Mouse (Mus musculus): Measurements from ENCODE around the gene Slc5a2. TPM values are rescaled to one million over a fixed set of nuclear protein-coding genes. Genes with fewer than 3 reads are reported as not detected.

The Slc5a2 gene
- polyA plus RNA-seq (2015; fragmentation: Nextera tagmentation; extraction: Ambion mirVana): 1.6 and 2.4 TPM in 2 replicates

DNA sequence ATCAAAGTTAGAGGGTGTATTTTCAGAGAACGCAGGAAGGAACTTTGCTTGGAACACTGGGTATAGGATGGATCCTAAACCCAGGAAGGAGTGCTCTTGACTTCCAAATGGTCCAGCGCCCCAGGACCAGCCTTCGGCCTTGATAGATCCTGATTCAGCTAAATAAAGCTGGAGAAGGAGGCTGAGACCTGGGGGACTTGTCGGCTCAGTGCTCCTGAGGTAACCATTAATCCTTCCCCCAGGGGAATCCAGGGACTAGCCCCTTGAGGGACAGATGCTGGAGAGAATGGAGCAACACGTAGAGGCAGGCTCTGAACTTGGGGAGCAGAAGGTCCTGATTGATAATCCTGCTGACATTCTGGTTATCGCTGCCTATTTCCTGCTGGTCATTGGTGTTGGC, at the start of gene Slc5a2:
Gene Slc5a2 (plus strand): TSS at position 247 of the 400 bp plus-strand sequence.
- Histone ChIP-seq H3K9me3 (replicated peaks) (no peaks in the 10 kb centered on the region), H3K27ac (no peak within 1 kb of the TSS), H3K4me1 (replicated peaks) (peaks cover 20% of the 10 kb centered on the region), H3K4me2 (no peak within 1 kb of the TSS), H3K9ac (no peak within 1 kb of the TSS), H3K36me3 (no peaks in the 10 kb centered on the region), H3K27me3 (peaks cover 35% of the 10 kb centered on the region), H3K4me3 (replicated peaks) (no peak within 1 kb of the TSS)
- WGBS (ENCODE audit: insufficient replicate concordance): 69% methylated on average over 6 of the region's 6 CpGs
- no peak for ATAC-seq (ENCODE audit: low read depth)
- no peak for DNase-seq

- Histone ChIP-seq H3K27me3 (no peaks in the 10 kb centered on the region), H3K36me3 (no peaks in the 10 kb centered on the region), H3K27ac (no peak overlapping the region), H3K9ac (no peak overlapping the region), H3K4me3 (replicated peaks) (no peak overlapping the region), H3K4me1 (replicated peaks) (no peaks in the 10 kb centered on the region), H3K9me3 (replicated peaks) (no peaks in the 10 kb centered on the region), H3K4me2 (no peak overlapping the region)
- WGBS (ENCODE audit: insufficient replicate concordance): 37% methylated on average over 4 of the region's 4 CpGs
- ATAC-seq (ENCODE audit: low read depth) (no peak), DNase-seq (no peak)
Measured at GRCm38 (mm10) chr7:128219952-128220351, 45.5 kb upstream of the Slc5a2 start.

GRCm38 (mm10) chr7:128220936-128221335, 44.5 kb upstream of the Slc5a2 start:
- Histone ChIP-seq H3K27me3 (no peaks in the 10 kb centered on the region), H3K36me3 (no peaks in the 10 kb centered on the region), H3K4me2 (no peak overlapping the region), H3K9me3 (replicated peaks) (no peaks in the 10 kb centered on the region), H3K9ac (no peak overlapping the region), H3K4me3 (replicated peaks) (no peak overlapping the region), H3K27ac (no peak overlapping the region), H3K4me1 (replicated peaks) (no peaks in the 10 kb centered on the region)
- DNase-seq (no peak), ATAC-seq (ENCODE audit: low read depth) (no peak)
- 65% methylated on average over 3 of the region's 3 CpGs for WGBS (ENCODE audit: insufficient replicate concordance)

GRCm38 (mm10) chr7:128231741-128232140, 33.7 kb upstream of the Slc5a2 start:
- ATAC-seq (ENCODE audit: low read depth) (no peak), DNase-seq (no peak)
- no peak overlapping the region for H3K27ac ChIP-seq
- H3K4me1 ChIP-seq (replicated peaks): peaks cover 8% of the 10 kb centered on the region
- H3K27me3 ChIP-seq: peaks cover 10% of the 10 kb centered on the region
- H3K4me2 ChIP-seq: no peak overlapping the region
- no peak overlapping the region for H3K4me3 ChIP-seq (replicated peaks)
- 30% methylated on average over 8 of the region's 8 CpGs for WGBS (ENCODE audit: insufficient replicate concordance)
- H3K9ac ChIP-seq: no peak overlapping the region
- H3K36me3 ChIP-seq: peaks cover 9% of the 10 kb centered on the region
- no peaks in the 10 kb centered on the region for H3K9me3 ChIP-seq (replicated peaks)

- 67% methylated on average over 2 of the region's 2 CpGs for WGBS (ENCODE audit: insufficient replicate concordance)
- H3K27ac ChIP-seq: no peak overlapping the region
- peaks cover 13% of the 10 kb centered on the region for H3K36me3 ChIP-seq
- H3K9me3 ChIP-seq (replicated peaks): no peaks in the 10 kb centered on the region
- H3K4me1 ChIP-seq (replicated peaks): peaks cover 26% of the 10 kb centered on the region
- H3K9ac ChIP-seq: no peak overlapping the region
- no peak for ATAC-seq (ENCODE audit: low read depth)
- peaks cover 10% of the 10 kb centered on the region; the same call in 1 of the 2 replicates for H3K27me3 ChIP-seq
- H3K4me2 ChIP-seq: no peak overlapping the region
- DNase-seq: no peak
- no peak overlapping the region for H3K4me3 ChIP-seq (replicated peaks)
Measured at GRCm38 (mm10) chr7:128234796-128235195, 30.7 kb upstream of the Slc5a2 start.

DNA sequence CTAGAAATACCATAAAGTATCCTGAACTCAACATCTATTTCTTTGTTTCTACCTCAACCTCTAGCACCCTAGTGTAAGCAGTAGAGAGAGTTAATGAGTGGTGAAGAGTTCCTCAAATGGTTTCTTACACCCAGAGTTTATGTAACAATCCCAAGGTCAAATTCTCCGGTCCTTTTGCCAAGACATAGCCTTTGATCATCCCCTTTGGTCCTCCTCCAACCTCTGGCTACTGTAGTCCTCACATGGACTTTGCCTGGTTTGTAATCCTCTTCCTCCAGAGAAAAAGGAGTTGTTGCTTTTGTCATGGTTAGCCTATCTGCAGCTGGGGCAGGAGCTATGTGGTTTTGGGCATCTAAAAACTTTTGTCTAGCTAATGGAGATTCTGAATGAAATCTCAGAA, 30.0 kb upstream of the Slc5a2 start:
- Histone ChIP-seq H3K27ac (no peak overlapping the region), H3K4me3 (replicated peaks) (no peak overlapping the region), H3K9ac (no peak overlapping the region), H3K36me3 (peaks cover 20% of the 10 kb centered on the region), H3K4me2 (no peak overlapping the region), H3K4me1 (replicated peaks) (peaks cover 32% of the 10 kb centered on the region), H3K9me3 (replicated peaks) (no peaks in the 10 kb centered on the region), H3K27me3 (peaks cover 10% of the 10 kb centered on the region; the same call in 1 of the 2 replicates)
- no peak for DNase-seq
- WGBS (ENCODE audit: insufficient replicate concordance): 89% methylated on average over 1 of the region's 1 CpGs
- no peak for ATAC-seq (ENCODE audit: low read depth)

GRCm38 (mm10) chr7:128236426-128236825, 29.0 kb upstream of the Slc5a2 start:
- Histone ChIP-seq H3K4me1 (replicated peaks) (peaks cover 41% of the 10 kb centered on the region), H3K27ac (no peak overlapping the region), H3K36me3 (peaks cover 30% of the 10 kb centered on the region), H3K9ac (no peak overlapping the region; the same call in 1 of the 2 replicates), H3K4me2 (peak overlapping the region; percentile 89), H3K27me3 (peaks cover 4% of the 10 kb centered on the region; the same call in 1 of the 2 replicates), H3K9me3 (replicated peaks) (no peaks in the 10 kb centered on the region), H3K4me3 (replicated peaks) (peak overlapping the region; percentile 81)
- ATAC-seq (ENCODE audit: low read depth) (no peak), DNase-seq (no peak)
- WGBS (ENCODE audit: insufficient replicate concordance): 88% methylated on average over 13 of the region's 13 CpGs

DNA sequence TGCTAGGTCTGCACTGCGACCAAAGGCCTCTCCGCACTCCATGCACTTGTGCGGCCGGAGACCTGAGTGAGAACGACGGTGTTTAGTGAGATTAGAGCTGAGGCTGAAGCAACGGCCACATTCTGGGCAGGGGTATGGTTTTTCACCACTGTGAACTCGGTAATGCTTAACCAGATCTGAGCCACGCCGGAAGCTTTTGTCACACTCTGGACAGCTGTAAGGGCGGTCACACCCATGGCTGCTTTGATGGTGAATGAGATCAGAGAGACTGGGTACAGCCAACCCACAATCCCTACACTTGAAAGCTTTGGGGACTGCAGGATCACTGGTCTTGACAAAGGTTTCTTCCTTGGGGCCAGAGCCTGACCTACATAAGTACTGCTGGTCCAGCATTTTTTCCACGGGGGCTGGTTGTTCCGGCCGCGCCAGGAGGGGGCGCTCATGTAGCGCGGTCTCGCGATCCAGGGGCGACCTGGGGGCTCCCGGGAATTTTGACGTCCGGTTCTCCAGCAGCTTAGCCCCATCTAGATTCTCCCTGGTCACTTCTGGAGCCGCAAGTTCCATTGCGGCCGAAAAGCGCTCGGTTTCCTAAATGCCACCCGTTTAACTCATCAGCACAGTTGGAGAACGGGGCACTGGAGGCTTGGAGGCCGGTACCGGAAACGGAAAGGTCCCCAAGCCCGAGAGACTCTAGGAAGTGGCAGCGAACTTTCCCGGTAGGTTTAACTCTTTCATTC, 28.4 kb upstream of the Slc5a2 start, which contains the start of gene Armc5:
Gene Armc5 (plus strand): TSS at position 487 of the 737 bp plus-strand sequence.
- 22% methylated on average over 37 of the region's 37 CpGs for WGBS (ENCODE audit: insufficient replicate concordance)
- peaks cover 41% of the 10 kb centered on the region for H3K4me1 ChIP-seq (replicated peaks)
- no peaks in the 10 kb centered on the region for H3K27me3 ChIP-seq
- H3K9me3 ChIP-seq (replicated peaks): no peaks in the 10 kb centered on the region
- peak within 1 kb of the TSS; percentile 81 for H3K4me3 ChIP-seq (replicated peaks)
- peak within 1 kb of the TSS; percentile 89 for H3K4me2 ChIP-seq
- ATAC-seq (ENCODE audit: low read depth): peak; percentile 22; the same call in 1 of the 2 replicates
- peaks cover 36% of the 10 kb centered on the region for H3K36me3 ChIP-seq
- peak within 1 kb of the TSS; percentile 90 for H3K9ac ChIP-seq
- DNase-seq: peak; percentile 77
- peak within 1 kb of the TSS; percentile 99 for H3K27ac ChIP-seq

DNA sequence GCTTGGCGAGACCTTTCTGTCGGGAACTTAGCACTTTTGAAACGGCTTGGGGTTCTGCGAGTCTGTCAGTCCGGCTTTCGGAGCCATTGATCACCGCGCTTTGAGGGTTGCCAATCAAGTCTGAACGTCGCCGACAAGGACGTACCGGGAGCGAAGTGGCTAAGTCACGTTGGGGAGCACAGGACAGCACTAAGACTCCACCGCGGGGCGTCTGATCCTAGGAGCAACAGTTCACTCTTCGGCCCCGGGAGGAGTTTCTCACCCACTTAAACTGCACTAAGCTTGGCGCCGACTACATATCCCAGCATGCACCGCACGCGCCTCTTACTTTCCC, 27.9 kb upstream of the Slc5a2 start:
- under 1% methylated on average over 25 of the region's 25 CpGs for WGBS (ENCODE audit: insufficient replicate concordance)
- H3K27ac ChIP-seq: peak overlapping the region; percentile 99
- H3K9ac ChIP-seq: peak overlapping the region; percentile 90
- peaks cover 41% of the 10 kb centered on the region for H3K36me3 ChIP-seq
- H3K4me2 ChIP-seq: peak overlapping the region; percentile 89
- no peaks in the 10 kb centered on the region for H3K27me3 ChIP-seq
- H3K4me1 ChIP-seq (replicated peaks): peaks cover 41% of the 10 kb centered on the region
- H3K4me3 ChIP-seq (replicated peaks): peak overlapping the region; percentile 81
- DNase-seq: no peak
- no peaks in the 10 kb centered on the region for H3K9me3 ChIP-seq (replicated peaks)
- no peak; the same call in 1 of the 2 replicates for ATAC-seq (ENCODE audit: low read depth)

DNA sequence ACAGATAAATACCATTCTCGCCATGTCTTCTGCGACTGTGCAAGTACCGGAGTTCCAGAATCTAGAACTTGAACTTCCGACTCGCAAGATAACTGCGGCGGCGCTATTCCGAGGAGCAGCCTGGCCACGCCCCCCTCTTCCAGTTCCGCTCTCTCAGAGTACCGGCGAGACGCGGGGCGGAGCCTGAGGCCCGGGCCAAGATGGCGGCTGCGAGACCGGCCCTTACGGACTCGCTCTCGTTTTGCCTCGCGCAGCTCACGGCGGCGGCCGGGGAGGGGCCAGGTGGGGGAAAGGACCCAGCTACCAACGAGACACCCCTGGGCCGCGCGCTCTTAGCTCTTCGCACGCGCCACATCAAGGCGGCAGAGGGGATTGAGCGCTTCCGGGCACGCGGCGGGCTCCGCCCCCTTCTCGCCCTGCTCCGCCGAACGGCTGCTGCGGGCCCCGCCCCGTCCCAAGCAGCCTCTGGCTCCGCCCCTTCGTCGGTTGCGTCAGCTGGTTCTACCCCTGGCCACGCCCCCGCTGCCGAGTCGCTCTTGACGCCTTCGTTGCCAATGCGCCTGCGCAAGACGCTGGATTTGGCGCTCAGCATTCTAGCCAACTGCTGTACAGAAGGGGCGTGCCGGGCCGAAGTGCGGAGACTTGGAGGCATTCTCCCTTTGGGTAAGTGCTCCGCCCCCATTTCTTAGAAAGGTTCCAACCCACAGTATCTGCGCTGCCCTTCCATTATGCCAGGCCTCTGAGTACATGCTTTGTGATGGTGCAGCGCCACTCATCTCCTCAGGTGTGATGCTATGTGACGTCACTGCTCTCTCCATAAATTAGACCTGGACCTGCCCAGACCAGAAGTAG, 27.3 kb upstream of the Slc5a2 start, which contains the start of gene 9130023H24Rik:
Gene 9130023H24Rik (minus strand): TSS at position 105 of the 852 bp plus-strand sequence.
- H3K27me3 ChIP-seq: no peaks in the 10 kb centered on the region
- no peaks in the 10 kb centered on the region for H3K9me3 ChIP-seq (replicated peaks)
- peak within 1 kb of the TSS; percentile 89 for H3K4me2 ChIP-seq
- peak within 1 kb of the TSS; percentile 99 for H3K27ac ChIP-seq
- peaks cover 47% of the 10 kb centered on the region for H3K36me3 ChIP-seq
- DNase-seq (peak; percentile 100), ATAC-seq (ENCODE audit: low read depth) (peak; percentile 88)
- WGBS (ENCODE audit: insufficient replicate concordance): under 1% methylated on average over 72 of the region's 72 CpGs
- H3K4me1 ChIP-seq (replicated peaks): peaks cover 41% of the 10 kb centered on the region
- H3K9ac ChIP-seq: peak within 1 kb of the TSS; percentile 90
- H3K4me3 ChIP-seq (replicated peaks): peak within 1 kb of the TSS; percentile 81

GRCm38 (mm10) chr7:128238991-128239390, 26.5 kb upstream of the Slc5a2 start:
- Histone ChIP-seq H3K9ac (peak overlapping the region; percentile 71), H3K9me3 (replicated peaks) (no peaks in the 10 kb centered on the region), H3K36me3 (peaks cover 51% of the 10 kb centered on the region), H3K4me1 (replicated peaks) (peaks cover 41% of the 10 kb centered on the region), H3K4me3 (replicated peaks) (peak overlapping the region; percentile 81), H3K4me2 (peak overlapping the region; percentile 85), H3K27ac (peak overlapping the region; percentile 93), H3K27me3 (no peaks in the 10 kb centered on the region)
- DNase-seq (peak; percentile 49), ATAC-seq (ENCODE audit: low read depth) (no peak)
- WGBS (ENCODE audit: insufficient replicate concordance): 25% methylated on average over 4 of the region's 4 CpGs
